Mouse (Mus musculus) kidney, embryonic 16.5 days (tissue): ENCODE data around the gene Rps3a1. TPM values are rescaled to one million over a fixed set of nuclear protein-coding genes. Genes with fewer than 3 reads are reported as not detected.

ENCODE experiments used
- ATAC-seq: fragments of 200-750 bp; cut with Nextera tagmentation; 2 replicates; pipeline ENCODE4 v1.8.0; 2017; ENCODE audit warnings: moderate TSS enrichment; ENCODE audit not compliant: low FRiP score, low TSS enrichment
- H3K27ac ChIP-seq: fragments of 300-500 bp; sonication (generic); 2 replicates; pipeline ENCODE4 v1.5.1; 2014; ENCODE audit warnings: low read length
- H3K27me3 ChIP-seq: fragments of 300-500 bp; sonication (generic); 2 replicates; pipeline ENCODE4 v1.6.1; 2014; ENCODE audit warnings: low read length, control low read depth, mixed read lengths; ENCODE audit not compliant: insufficient read depth
- H3K36me3 ChIP-seq: fragments of 300-500 bp; sonication (generic); 2 replicates; pipeline ENCODE4 v1.6.1; 2014; ENCODE audit warnings: low read length, control low read depth, mixed read lengths; ENCODE audit not compliant: insufficient read depth
- H3K4me1 ChIP-seq: fragments of 300-500 bp; sonication (generic); 2 replicates; pipeline ENCODE4 v1.6.1; 2014; ENCODE audit warnings: low read length, control low read depth, mixed read lengths; ENCODE audit not compliant: insufficient read depth
- H3K4me2 ChIP-seq: fragments of 300-500 bp; sonication (generic); replicated peaks from 2 replicates; pipeline ENCODE4 v1.6.1; 2014; ENCODE audit warnings: low read depth, low read length
- H3K4me3 ChIP-seq: fragments of 300-500 bp; sonication (generic); 2 replicates; pipeline ENCODE4 v1.5.1; 2014; ENCODE audit warnings: mild to moderate bottlenecking, low read length
- H3K9ac ChIP-seq: fragments of 300-500 bp; sonication (generic); replicated peaks from 2 replicates; pipeline ENCODE4 v1.6.1; 2014; ENCODE audit warnings: low read length
- H3K9me3 ChIP-seq: fragments of 300-500 bp; sonication (generic); 2 replicates; pipeline ENCODE4 v1.6.1; 2016; ENCODE audit warnings: low read length, control low read depth
- WGBS: fragments of 180-500 bp; shearing (Covaris S2); extraction: QIAGEN DNeasy Blood & Tissue Kit; methylation state at CpG from one replicate; pipeline ENCODE4 v1.1.7; 2014; 5-methylcytosine and 5-hydroxymethylcytosine counted together
- polyA plus RNA-seq: library from polyadenylated mRNA; unstranded; fragments of >200 nt; fragmentation: Nextera tagmentation; extraction: Ambion mirVana; gene quantifications from 2 replicates; pipeline ENCODE4 v1.2.1, GENCODE M21; 2015

The Rps3a1 gene
- polyA plus RNA-seq, 1 experiment from 2014 or later = 1,116 TPM

DNA sequence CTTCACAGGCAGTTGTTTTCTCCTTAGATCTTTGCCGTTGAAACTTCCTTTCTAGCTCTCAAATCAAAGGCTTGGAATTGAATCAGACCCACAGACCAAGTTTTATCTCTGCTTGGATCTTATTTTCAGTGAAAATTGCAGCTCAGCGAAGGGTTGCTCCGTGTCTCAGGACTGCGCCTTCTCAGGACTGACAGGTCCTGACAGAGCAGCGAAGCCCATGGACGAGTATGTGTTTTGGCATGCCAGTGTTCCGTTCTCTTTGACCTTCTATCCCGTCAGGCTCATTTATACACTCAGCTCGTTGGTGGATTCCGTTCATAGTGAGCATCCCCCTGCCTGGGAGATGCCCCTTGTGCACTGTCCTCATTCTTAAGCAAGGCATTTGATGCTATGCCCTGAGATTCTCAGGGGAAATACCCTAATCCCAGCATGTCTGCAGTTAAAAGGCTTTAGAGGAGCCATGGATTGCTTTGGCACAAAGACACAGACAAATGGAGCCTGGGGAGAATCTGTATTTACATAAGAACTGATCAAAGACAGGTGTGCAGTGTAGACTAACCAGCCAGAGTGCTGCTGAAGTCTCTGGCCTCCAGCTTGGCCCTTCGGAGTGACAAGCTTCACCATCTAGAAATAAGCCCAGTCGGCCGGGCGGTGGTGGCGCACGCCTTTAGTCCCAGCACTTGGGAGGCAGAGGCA is 23.1 kb downstream of the Rps3a1 start:
- peaks cover 40% of the 10 kb centered on the region for H3K36me3 ChIP-seq
- no peak overlapping the region for H3K4me3 ChIP-seq
- peaks cover 9% of the 10 kb centered on the region; the same call in 1 of the 2 replicates for H3K9me3 ChIP-seq
- H3K27me3 ChIP-seq = no peaks in the 10 kb centered on the region
- H3K4me2 ChIP-seq = no peak overlapping the region
- no peak overlapping the region for H3K27ac ChIP-seq
- no peak for ATAC-seq
- 60% methylated on average over 16 of the region's 16 CpGs for WGBS
- no peak overlapping the region for H3K9ac ChIP-seq
- H3K4me1 ChIP-seq = peaks cover 5% of the 10 kb centered on the region; the same call in 1 of the 2 replicates

GRCm38 (mm10) chr3:86116951-86117350 is 25.6 kb downstream of the Rps3a1 start:
- Histone ChIP-seq H3K9me3 (peaks cover 6% of the 10 kb centered on the region; the same call in 1 of the 2 replicates), H3K27ac (no peak overlapping the region), H3K27me3 (no peaks in the 10 kb centered on the region), H3K36me3 (peaks cover 34% of the 10 kb centered on the region), H3K4me3 (no peak overlapping the region), H3K9ac (no peak overlapping the region), H3K4me1 (peaks cover 7% of the 10 kb centered on the region; the same call in 1 of the 2 replicates), H3K4me2 (no peak overlapping the region)
- no peak for ATAC-seq
- WGBS = 90% methylated on average over 4 of the region's 4 CpGs

GRCm38 (mm10) chr3:86114659-86115338 is 27.7 kb downstream of the Rps3a1 start:
- 34% methylated on average over 12 of the region's 12 CpGs for WGBS
- peaks cover 3% of the 10 kb centered on the region; the same call in 1 of the 2 replicates for H3K9me3 ChIP-seq
- H3K4me3 ChIP-seq = no peak overlapping the region
- peaks cover 27% of the 10 kb centered on the region for H3K36me3 ChIP-seq
- H3K4me2 ChIP-seq = peak overlapping the region; percentile 18; the same call in 1 of the 2 replicates
- H3K27me3 ChIP-seq = no peaks in the 10 kb centered on the region
- 0 out of 2 replicates have a peak overlapping the region, but pooled peaks have one; percentile 24 for H3K27ac ChIP-seq
- no peak for ATAC-seq
- no peak overlapping the region for H3K9ac ChIP-seq
- H3K4me1 ChIP-seq = peaks cover 11% of the 10 kb centered on the region; the same call in 1 of the 2 replicates

DNA sequence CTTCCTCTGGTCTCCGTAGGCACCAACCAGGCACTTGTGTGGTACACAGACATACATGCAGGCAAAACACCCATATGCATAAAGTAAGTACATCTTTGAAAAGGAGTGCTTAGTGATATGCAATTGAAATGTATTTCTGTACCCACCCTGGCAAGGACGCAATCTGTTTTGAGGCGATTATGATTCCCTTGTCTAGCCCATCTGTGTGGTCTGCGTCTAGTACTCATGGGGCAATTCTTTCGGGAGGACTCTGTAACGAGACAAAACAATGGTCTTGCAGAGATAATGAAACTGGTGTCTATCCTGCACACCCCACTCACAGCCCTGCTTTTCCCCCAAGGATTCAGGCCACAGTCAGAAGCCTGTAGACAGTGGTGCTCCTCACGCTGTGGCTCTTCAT is 29.7 kb downstream of the Rps3a1 start:
- ATAC-seq = no peak
- peaks cover 12% of the 10 kb centered on the region; the same call in 1 of the 2 replicates for H3K4me1 ChIP-seq
- peaks cover 27% of the 10 kb centered on the region for H3K36me3 ChIP-seq
- H3K27me3 ChIP-seq = no peaks in the 10 kb centered on the region
- H3K9me3 ChIP-seq = peaks cover 3% of the 10 kb centered on the region; the same call in 1 of the 2 replicates
- H3K9ac ChIP-seq = no peak overlapping the region
- no peak overlapping the region for H3K27ac ChIP-seq
- 91% methylated on average over 7 of the region's 7 CpGs for WGBS
- no peak overlapping the region for H3K4me3 ChIP-seq
- H3K4me2 ChIP-seq = no peak overlapping the region

GRCm38 (mm10) chr3:86110077-86110476 is 32.4 kb downstream of the Rps3a1 start:
- Histone ChIP-seq H3K9ac (no peak overlapping the region), H3K4me1 (peaks cover 12% of the 10 kb centered on the region; the same call in 1 of the 2 replicates), H3K4me3 (no peak overlapping the region), H3K27me3 (no peaks in the 10 kb centered on the region), H3K36me3 (peaks cover 10% of the 10 kb centered on the region; the same call in 1 of the 2 replicates), H3K4me2 (peak overlapping the region; percentile 44), H3K27ac (peak overlapping the region; percentile 29; the same call in 1 of the 2 replicates), H3K9me3 (no peaks in the 10 kb centered on the region)
- 17% methylated on average over 10 of the region's 10 CpGs for WGBS
- ATAC-seq = peak; percentile 69

GRCm38 (mm10) chr3:86109099-86109498 is 33.4 kb downstream of the Rps3a1 start:
- Histone ChIP-seq H3K4me1 (peaks cover 5% of the 10 kb centered on the region; the same call in 1 of the 2 replicates), H3K27me3 (no peaks in the 10 kb centered on the region), H3K4me3 (no peak overlapping the region), H3K4me2 (no peak overlapping the region), H3K9ac (no peak overlapping the region), H3K9me3 (no peaks in the 10 kb centered on the region), H3K27ac (no peak overlapping the region), H3K36me3 (peaks cover 12% of the 10 kb centered on the region; the same call in 1 of the 2 replicates)
- 95% methylated on average over 7 of the region's 7 CpGs for WGBS
- no peak for ATAC-seq

GRCm38 (mm10) chr3:86108576-86108975 is 33.9 kb downstream of the Rps3a1 start:
- Histone ChIP-seq H3K27me3 (no peaks in the 10 kb centered on the region), H3K9ac (no peak overlapping the region), H3K9me3 (no peaks in the 10 kb centered on the region), H3K36me3 (peaks cover 13% of the 10 kb centered on the region; the same call in 1 of the 2 replicates), H3K27ac (no peak overlapping the region), H3K4me3 (no peak overlapping the region), H3K4me1 (peaks cover 5% of the 10 kb centered on the region; the same call in 1 of the 2 replicates), H3K4me2 (no peak overlapping the region)
- no peak for ATAC-seq
- WGBS = 88% methylated on average over 4 of the region's 4 CpGs

DNA sequence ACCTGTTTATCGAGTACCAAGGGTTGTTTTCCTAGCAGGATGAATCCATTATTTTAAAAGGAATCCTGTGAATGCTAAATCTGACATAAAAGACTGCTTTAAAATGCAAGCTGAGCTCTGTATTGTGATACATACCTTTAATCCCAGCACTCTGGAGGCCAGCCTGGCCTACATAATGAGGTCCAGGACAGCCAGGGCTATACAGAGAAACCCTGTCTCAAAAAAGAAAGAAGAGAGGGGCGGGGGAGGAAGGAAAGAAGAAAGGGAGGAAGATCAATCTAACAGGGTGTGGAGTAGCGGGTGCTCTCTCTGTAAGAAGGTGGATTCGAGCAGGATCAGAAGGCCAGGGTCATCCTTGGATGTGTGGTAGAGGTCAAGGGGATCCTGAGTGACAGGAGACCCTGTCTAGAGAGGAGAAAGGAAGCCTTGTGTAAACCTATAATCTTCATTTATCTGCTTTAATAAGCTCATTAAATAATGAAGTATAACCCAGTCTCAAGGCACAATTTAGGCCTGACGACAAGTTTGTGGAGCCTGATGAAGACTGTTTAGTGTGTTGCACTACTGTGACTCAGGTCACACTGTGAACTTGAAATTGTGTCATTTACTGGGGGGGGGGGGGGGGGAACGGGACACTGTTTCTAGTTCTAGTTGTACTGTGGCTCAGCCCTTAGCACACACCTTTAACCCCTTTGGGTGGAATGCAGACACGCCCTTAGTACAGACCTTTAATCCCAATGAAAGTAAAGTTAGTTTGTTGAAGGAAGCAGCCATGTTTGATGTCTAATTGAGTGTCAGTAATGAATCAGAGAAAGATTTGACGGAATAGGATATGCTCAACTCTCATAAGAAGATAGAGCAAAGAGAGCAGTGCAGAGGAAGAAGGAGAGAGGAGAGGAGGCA is 34.6 kb downstream of the Rps3a1 start:
- H3K4me1 ChIP-seq = peaks cover 5% of the 10 kb centered on the region; the same call in 1 of the 2 replicates
- no peak for ATAC-seq
- H3K9me3 ChIP-seq = no peaks in the 10 kb centered on the region
- no peak overlapping the region for H3K27ac ChIP-seq
- H3K4me3 ChIP-seq = no peak overlapping the region
- H3K27me3 ChIP-seq = no peaks in the 10 kb centered on the region
- no peak overlapping the region for H3K4me2 ChIP-seq
- no peak overlapping the region for H3K9ac ChIP-seq
- WGBS = 76% methylated on average over 8 of the region's 8 CpGs
- H3K36me3 ChIP-seq = peaks cover 12% of the 10 kb centered on the region

DNA sequence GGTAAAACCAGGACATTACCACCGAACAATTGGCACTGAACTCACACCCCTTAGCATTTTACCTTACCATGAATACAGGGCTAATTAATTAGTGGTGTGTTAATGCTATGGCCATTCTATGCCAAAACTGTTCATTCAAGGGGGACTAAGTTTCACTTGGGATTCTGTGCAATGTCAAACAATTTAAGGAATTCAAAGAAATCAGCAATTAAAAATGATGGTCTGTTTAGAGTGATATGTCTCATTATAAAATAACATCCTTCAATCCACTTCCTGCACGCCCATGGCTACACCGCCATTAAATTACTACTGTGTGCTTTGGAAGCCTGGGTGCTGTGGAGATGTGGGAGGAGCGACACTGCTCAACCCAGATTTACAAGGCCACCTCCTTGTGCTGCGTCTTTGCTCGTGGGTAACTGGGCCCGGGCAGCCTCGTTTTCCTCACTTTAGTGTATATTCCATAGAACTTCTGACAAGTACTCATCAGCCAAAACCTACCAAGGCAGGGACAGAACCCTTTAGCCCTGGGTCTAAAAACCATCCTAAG is 36.3 kb downstream of the Rps3a1 start:
- peaks cover 10% of the 10 kb centered on the region for H3K36me3 ChIP-seq
- no peak overlapping the region for H3K9ac ChIP-seq
- no peak overlapping the region for H3K4me3 ChIP-seq
- H3K4me1 ChIP-seq = peaks cover 5% of the 10 kb centered on the region; the same call in 1 of the 2 replicates
- no peak for ATAC-seq
- H3K27ac ChIP-seq = no peak overlapping the region
- 80% methylated on average over 8 of the region's 8 CpGs for WGBS
- H3K27me3 ChIP-seq = no peaks in the 10 kb centered on the region
- no peak overlapping the region for H3K4me2 ChIP-seq
- no peaks in the 10 kb centered on the region for H3K9me3 ChIP-seq
